Mouse (Mus musculus) cerebellum, adult 9-10 months (tissue): ENCODE measurements around the gene Tceal9.
A peak's percentile ranks its signal among the peaks of the same experiment; 100 is the strongest.
"Not testable (repeated sequence)": the region's sequence is repeated elsewhere in the genome, so short reads cannot be mapped to it uniquely, and the experiment has no call there.

Experiments
- DNase-seq: peaks from one replicate; pipeline ENCODE4 v3.0.0; 2022

Tceal9 gene

DNA sequence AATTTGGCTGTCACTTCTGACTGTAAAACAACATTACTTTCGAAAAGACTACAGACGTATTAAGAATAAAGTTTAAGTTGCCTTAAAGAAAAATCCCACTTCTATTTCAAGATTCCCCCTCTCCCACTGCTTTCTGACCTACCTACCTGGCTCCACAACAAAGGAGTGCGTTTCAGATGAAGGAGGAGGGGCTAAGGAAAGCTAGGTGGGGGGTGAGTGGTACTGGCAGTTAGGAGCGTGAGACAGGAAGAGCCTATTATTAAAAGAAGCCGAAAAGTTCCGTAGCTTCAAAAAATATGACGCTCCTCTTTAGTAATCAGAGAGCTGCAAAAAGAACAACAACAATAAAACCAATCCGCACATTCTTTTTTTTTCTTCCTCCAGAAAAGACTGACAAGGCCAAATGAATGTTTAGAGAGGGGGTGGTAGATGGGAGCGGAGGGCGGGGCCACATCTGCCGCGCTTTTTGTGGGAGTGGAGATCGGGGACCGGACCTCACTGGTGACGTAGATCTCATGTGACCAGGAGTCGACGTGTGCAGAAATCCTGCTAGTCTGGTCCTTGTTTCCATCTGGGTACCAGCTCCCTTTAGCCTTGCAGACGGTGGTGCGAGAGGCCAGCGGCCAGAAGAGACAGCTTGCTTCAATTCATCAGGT is at the start of gene Tceal9:
Tceal9 (plus strand) TSS at position 506 of the 656 bp plus-strand sequence.
- DNase-seq: peak; percentile 78

DNA sequence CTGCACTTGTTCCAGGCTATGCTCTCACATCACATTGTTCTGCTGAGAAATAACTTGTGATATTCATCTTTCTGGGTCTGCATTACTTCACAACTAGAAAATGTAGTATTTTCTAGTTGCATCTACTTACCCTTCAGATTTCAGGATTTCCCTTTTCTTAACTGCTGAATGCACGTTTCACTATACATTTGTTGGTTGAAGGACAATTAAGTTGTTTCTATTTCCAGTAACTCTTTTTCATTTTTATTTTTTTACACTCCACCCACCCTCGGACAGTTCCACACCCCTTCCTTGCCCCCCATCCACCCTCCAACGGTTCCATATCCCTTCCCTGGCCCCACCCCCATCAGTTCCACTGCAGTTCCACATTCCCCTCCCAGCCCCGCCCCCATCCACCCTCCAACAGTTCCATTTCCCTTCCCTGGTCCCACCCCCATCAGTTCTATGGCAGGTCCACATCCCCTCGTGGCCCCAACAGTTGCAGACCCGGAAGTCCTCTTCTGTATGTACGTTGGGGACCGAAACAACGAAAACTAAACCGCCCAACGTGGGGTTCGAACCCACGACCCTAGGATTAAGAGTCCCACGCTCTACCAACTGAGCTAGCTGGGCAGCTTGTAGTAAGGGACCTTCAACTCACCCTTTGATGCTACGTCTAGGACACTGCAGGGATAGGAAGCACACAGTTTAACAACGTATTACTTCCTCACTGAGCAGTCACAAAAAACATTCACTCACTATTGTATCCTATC is 49.5 kb upstream of the Tceal9 start:
- no peak for DNase-seq

DNA sequence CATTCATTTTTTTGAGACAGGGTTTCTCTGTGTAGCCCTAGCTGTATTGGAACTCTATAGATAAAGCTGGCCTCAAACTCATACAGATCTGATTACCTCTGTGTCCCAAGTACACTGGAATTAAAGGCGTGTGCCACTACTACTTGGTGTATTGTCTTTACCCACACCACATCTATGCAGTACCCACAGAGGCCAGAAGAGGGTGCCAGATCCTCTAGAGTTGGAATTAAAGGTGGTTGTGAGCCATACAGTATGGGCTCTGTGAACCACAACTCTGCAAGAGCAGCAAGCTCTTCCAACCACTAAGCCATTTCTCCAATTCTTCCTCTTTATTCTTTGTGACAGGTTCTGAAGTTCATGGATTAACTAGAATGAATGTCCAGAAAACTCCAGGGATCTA is 48.0 kb upstream of the Tceal9 start:
- peak; percentile 47 for DNase-seq

DNA sequence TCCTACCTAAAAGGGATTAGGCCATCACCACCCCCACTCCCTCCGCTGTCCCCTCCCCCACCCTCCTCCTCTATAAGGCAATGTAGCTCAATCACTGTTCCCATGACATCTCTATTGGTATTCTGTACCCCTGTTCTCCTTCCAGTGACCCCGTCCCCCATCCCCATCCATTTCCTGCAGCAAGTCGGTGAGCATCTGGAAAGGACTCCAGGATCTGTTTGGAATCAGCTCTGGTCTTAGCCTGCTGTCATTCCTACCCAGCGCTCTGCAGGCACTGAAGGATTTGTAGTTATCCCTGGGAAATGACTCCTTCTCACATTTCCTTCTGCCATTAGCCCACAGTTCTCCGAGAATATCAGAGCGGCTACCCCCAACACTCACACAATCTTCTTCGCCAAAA is 41.6 kb upstream of the Tceal9 start:
- no peak for DNase-seq

DNA sequence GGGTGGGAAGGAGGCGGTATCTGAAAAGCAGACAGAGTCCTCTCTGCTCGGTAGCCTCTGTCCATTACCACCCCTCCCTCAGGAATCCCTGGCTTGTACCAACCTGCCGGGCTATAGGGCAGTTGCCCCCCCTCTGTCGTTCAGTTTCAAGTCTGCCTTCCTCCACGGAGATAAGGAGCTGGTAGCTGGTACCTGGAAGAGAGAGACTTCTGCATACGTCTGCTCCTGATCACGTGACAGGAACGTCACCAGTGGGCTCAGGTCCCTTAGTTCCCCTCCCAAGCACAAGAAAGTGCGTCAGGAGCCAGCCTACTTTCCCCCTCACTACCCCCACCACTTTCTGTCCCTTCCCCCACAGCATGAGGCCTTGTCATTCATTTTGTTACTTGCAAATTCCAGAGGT is 41.2 kb upstream of the Tceal9 start, which contains the start of gene Tceal5:
Tceal5 (minus strand) TSS at position 213 of the 403 bp plus-strand sequence.
- DNase-seq: peak; percentile 81

DNA sequence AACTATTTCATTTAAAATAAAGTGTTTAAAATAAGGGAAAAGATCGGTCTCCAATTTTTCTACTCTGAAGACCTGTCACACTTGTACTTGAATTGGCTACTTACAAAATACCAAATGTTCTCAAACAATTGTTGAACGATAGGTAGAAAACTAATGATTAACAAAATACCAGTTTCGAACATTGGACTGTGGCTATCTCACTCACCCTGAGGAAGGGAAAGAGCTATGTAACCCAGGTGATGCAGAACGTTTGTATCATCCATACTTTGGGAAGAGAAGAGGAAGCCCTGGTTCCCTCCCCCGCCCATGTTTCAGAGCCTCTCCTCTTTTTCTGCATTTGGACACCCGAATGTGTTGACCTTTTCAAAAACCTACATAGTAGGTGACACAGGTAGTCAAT is 40.5 kb upstream of the Tceal9 start:
- DNase-seq: no peak

DNA sequence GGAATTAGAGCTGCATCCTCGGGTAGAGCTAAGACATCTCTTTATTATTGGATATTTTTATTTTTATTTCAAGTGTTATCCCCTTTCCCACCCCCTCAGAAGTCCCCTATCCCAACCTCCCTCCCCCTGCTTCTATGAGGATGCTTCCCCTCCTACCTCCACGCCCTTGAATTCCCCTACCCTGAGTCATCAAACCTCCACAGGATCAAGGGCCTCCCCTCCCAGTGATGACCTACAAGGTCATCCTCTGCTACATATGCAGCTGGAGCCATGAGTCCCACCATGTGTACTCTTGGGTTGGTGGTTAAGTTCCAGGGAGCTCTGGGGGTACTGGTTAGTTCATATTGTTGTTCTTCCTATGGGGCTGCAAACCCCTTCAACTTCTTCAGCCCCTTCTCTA is 31.5 kb upstream of the Tceal9 start:
- DNase-seq: no peak

DNA sequence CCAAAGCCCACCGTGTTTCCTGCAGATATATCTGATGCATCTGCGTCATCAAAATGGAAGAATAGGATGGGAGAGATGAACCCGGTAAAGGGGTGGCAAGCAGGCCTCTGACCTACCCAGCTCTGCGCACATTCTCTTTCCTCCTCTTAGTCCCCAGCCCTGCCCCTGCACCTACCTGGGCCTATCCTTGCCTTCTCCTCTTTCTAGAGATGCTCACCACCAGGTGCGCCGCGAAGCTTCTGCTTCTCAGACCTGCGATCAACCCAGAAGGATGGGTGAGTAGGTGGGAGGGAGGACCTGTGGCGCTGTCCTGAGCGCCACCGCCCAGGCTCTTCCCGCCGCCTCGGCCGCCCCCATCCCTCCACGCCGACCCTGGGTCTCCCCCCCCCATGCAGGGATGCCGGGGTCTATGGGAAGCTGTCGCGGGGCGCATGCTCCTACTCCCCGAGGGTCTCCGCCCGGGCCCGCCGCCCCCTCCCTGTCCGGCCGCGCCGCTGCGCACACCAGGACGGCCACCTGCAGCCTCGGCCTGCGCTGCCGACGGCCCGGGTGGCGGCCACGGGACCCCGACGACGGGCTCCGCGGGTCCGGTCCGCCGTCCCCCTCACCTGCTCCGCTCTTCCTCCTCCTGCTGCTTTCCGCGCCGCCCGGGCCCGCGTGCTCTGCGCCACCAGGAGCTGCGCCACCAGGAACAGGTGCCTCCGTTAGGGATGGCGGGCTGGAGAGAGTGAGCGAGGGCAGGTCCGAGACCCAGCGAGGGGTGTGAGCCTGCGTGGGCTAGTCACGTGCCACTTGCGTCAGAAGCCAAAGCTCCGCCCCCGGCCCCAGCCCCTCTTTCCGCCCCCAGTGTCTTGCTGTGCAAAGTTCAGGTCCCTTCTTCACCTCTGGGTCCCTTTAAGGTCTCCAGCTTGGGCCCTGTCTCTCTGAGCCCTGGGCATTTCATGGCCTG is 29.9 kb upstream of the Tceal9 start, which contains the start of the genes Tceal7 and Bex1:
Tceal7 (plus strand) TSS at position 51 of the 949 bp plus-strand sequence.
Bex1 (minus strand) TSS at position 785 of the 949 bp plus-strand sequence.
- not testable (repeated sequence) for DNase-seq

DNA sequence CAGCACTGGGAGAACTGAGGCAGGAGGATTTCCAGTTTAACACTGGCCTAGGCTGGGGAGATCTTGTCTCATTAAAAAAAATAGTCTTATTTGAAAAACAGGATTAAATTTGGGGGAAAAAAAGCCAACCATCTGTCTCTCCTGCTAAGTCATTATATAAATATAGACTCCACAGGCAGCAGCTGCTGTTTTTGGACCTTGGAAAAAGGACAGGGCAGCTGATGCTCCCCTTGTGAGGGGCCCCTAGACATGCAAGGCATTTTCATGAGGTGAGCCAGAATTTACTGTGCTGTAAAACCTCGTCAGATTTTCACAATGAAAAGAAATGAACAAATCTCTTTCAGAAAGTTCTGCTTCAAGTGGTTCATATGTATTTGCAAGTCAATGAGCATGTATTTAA is 28.6 kb upstream of the Tceal9 start:
- DNase-seq: no peak

DNA sequence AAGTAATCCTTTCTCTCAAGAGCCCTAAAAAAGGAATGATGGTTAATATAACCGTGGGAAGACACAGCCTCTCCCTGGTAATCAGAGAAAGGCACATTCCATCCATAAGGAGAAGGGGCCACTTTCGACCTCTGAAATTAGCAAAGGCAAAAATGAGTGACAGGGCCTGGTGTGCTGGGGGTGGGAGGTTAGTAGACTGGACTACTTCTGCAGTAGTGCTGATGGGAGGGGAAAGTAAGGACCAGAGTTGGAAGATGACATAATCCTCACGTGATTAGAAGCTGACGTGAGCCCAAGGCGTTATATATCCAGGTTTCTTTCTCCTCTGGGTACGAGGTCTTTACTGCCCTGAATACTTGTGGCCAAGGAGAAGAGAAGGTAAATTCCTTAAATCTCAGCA is 21.2 kb upstream of the Tceal9 start:
- no peak for DNase-seq

DNA sequence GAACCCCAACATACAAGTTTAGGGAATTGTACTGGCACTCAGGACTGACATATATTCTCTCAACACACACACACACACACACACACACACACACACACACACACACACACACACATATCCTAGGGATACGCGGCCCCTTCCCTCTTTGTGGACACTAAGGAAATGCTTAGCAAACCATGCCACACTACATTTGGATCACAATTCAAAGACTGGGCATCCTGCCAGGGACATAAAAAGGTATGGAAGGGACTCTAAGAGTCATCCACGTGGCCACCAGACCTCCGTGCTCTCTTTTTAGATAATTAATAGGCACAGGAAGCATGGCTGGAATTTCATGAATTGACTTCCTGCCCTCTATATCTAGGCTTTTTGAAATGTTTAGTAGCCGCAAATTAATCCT is 17.1 kb upstream of the Tceal9 start:
- DNase-seq: no peak

DNA sequence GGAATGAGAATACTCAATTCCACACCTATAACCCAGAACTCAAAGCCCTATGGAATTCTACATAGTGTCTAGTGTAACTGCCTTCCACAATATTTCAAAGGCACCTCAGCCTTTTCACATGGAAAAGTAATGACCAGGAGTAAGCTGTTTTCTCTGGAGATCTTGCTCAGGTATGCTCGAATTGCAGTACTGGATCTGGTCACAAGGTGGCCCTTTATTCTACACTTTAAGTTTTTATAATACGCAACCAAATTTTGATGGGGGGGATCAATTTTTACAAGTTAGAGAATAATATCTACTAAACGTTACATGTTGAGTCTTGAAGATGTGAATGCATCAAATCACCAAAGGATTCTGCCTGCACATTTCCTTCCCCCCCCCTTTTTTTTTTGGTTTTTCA is 6.8 kb upstream of the Tceal9 start:
- peak; percentile 57 for DNase-seq

DNA sequence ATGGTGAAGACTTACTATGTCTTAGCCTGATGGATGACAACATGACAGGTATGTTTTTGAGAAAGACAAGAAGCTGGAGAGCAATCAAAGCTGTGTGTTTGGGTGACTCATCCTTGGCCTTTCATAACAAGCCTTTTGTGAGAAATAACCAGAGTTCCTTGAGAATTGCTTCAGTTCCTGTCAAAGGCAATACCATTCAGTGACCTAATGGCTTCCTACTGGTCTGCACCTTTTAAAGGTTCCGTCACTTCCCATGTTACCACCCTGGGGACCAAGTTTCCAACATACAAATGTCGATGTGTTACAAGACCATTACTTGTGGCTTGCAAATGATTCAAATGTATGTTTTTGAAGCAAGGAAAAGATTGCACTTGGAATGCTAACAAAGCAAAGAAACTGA is 1.7 kb upstream of the Tceal9 start:
- DNase-seq: no peak

DNA sequence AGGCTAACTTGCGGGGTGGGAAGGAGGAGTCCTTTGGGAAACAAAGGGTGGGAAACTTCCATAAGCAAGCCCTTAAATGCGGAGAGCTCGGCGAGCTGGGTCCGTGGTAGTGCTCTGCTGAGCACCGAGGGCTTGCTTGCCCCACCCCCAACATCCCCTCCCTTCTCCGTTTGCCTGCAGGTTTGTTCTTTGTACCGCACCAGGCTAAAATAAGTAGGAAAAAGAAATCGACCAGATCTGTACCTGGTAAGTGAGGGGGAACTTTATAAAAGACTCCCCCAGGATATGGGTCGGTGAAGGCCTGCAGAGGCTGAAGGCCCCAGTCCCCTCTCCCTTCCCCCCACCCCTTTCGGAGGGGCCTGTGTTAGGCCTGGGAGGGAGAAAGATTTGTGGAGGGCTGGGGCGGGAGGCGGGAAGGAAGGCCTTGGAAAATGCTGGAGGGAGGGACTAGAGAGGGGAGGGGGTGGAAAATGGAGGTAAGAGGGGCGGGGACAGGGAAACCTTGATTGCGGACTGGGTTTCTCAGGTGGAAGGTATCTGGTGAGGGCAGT is 717 bp downstream of the Tceal9 start:
- peak; percentile 25 for DNase-seq

DNA sequence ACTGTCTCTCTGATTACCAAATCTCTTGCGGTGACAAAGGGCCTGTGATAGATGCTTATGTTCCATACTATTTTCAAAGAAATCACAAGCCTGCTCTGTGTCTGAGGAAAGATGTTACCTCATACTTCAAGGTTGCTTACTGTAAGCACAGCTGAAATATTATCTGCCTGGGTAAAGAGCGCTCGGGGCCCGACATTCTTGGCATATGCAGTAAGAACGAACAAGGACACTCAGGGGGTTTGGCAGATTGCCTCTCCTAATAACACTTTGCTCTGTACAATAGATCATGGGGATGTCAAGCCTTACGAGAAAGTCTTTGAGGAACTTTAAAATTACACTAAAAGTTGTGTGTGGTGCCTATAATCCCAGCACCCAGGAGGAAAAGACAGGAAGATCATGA is 3.9 kb downstream of the Tceal9 start:
- no peak for DNase-seq

DNA sequence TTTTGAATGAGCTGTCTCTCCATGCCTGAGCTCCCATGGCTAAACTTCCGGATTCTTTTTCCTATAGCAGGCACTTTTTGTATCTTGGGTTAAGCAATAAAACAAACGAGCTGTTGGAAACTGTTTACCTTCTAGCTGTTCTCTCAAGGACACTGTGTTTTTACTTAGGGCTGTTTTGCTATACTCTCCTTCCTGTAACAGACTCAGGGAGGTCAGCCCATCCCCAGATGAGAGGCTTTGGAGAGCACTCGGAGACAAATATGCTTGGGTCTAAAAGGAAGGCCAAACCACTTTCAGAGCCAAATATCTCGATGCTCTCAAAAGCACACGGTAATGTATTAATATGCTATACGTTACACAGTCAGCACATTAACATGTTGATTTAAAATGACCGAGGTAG is 4.8 kb downstream of the Tceal9 start:
- no peak for DNase-seq

DNA sequence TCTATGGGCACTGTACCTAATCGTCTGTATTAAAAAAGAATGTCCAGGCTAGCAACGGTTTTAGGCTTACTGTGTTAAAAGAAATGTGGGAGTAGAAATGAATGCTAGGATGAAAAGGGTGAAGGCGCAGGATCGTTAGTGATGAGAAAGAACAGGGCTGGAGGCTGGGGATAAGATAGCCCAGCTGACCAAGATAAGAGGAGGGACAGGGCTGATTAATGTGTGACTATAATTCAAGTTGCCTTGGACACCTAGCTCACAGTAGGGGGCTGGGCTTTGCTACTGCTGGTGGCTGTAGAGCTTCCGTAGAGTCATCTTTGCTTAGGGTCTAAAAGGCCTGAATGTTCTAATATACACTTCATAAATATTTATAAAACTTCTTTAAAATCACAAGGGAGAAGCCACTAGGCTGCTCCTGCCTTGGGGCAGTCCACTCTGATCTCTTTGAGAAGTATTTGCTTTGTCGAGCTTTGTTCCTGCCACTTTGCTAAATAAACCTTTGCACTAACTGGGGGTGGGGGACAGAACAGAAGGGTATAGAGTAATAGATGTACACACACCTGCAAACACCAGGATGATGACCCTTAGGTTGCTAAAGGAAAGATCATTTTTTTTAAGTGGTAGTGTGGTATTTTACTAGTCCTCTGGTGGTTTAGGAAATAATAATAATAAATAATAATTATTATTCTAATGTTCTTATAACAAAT is 7.3 kb downstream of the Tceal9 start:
- DNase-seq: no peak

DNA sequence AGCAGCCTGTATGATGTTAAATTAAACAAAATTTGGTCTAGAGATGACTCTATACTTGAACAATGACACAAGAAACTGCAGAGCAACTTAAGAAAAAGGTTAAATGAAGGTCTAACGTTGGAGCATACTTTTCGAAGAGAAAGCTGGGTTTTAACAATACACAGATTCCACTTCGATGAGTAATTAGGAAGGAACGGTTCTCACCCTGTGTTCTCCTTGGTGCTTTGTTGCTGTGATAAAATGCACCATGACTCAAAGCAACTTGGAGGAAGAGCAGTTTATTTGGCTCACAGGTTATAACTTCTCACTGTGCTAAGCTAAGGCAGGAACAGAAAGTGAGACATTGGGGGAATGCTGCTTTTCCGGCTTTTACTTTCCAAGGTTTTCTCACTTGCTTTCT is 22.8 kb downstream of the Tceal9 start:
- DNase-seq: no peak

DNA sequence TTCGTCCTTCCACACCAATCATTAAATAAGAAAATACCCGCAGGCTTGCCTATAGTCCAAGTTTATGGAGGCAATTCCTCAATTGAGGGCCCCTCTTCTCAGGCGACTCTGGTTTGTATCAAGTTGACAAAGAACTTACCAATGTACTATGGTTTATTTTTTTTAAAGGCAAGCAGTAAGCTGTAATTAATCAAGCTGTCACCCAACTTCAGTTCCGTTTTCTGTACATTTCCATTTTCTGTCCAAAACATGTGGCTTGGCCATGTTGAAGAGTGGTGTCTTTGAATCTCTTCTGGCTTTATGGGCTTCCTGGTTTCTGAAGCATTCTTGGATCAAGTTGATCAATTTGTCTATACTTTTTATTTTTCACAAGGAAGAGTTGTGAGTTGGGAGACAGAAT is 23.3 kb downstream of the Tceal9 start:
- no peak for DNase-seq

DNA sequence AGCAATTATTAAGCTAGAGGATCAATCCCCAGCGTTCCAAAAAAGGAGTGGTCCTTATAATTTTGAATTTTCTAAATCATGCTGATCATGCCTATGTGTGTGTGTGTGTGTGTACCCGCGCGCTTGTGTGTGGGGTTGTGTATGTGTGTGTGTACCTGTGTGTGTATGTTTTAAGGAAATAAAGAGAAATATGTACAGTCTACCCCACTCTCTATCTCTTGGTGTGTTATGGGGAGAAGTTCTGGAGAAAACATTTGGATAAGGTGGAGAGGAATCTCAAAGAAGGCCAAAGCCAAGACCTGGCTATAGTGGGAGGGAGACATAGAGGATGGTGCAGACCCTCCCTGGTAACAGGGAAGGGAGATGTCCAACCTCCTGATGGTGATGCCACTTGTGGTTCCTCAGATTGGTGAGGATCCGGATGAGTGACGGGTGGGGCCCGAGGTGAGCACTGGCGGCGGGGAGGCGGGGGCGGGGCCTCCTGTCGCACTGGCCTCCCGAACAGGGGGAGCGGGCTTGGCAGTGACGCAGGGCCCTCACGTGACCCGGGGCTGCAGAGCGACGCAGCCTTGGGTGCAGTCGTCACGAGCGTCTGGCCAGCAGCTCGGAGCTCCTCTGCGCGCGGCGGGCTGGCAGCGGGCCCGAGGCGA is 25.0 kb downstream of the Tceal9 start, which contains the start of gene Bex3:
Bex3 (plus strand) TSS at position 511 of the 650 bp plus-strand sequence.
- peak; percentile 83 for DNase-seq

DNA sequence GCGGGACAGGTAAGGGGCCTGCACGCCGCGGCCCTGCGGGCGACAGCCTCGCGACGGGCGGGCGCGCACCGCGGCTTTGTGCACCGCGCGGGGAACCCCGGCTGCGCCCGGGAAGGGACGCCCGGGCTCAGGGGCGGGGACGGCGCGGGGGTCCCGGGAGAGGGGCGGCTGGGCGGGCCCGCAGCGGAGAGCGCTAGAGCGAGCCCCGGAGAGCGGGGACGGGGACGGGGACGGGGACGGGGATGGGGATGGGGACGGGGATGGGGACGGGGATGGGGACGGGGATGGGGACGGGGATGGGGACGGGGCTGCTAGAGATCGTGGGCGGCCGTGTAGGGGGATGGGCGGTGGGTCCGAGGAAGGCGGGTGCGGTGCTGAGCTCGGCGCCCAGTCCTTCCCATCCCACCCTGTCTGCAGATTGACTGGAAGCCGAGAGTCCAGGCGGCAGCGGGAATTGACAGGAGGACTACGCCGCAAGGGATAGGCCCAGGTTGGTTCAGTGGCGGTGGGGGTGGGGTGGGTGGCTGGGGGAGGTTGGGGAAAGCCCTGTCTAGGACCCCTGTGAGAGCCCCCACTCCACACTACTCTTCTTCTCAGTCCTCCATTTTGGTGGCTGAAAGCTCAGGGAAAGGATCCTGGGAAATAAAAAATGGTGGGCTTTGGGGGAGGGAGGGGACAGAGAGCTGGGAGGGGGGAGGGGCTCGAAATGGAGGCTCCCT is 25.7 kb downstream of the Tceal9 start:
- peak; percentile 40 for DNase-seq
